Mouse (Mus musculus): Measurements from ENCODE around the gene Atg13.

Atg13 gene

GRCm38 (mm10) chr2:91649152-91649551 is 61.2 kb downstream of the Atg13 start:
- no peak for DNase-seq (ENCODE audit: low spot score)

GRCm38 (mm10) chr2:91646733-91647132 is 63.6 kb downstream of the Atg13 start:
- no peak for DNase-seq (ENCODE audit: low spot score)

GRCm38 (mm10) chr2:91645811-91646210 is 64.6 kb downstream of the Atg13 start:
- DNase-seq (ENCODE audit: low spot score), result no peak

- no peak for DNase-seq (ENCODE audit: low spot score)
Observed at GRCm38 (mm10) chr2:91645354-91645753, 65.0 kb downstream of the Atg13 start.

GRCm38 (mm10) chr2:91644021-91644420 is 66.4 kb downstream of the Atg13 start:
- DNase-seq (ENCODE audit: low spot score), result no peak

GRCm38 (mm10) chr2:91642825-91643415 is 67.5 kb downstream of the Atg13 start:
- no peak for DNase-seq (ENCODE audit: low spot score)

GRCm38 (mm10) chr2:91638931-91639330 is 71.4 kb downstream of the Atg13 start:
- no peak for DNase-seq (ENCODE audit: low spot score)

GRCm38 (mm10) chr2:91636727-91637338 is 73.5 kb downstream of the Atg13 start:
- DNase-seq (ENCODE audit: low spot score), result no peak

- no peak for DNase-seq (ENCODE audit: low spot score)
Observed at GRCm38 (mm10) chr2:91636229-91636628, 74.1 kb downstream of the Atg13 start, which contains the start of gene F2. Gene F2 (minus strand): TSS chr2:91636414.

- DNase-seq (ENCODE audit: low spot score), result no peak
Observed at GRCm38 (mm10) chr2:91635486-91635885, 74.9 kb downstream of the Atg13 start.

GRCm38 (mm10) chr2:91634841-91635240 is 75.5 kb downstream of the Atg13 start:
- DNase-seq (ENCODE audit: low spot score), result no peak

GRCm38 (mm10) chr2:91633334-91633977 is 76.9 kb downstream of the Atg13 start:
- DNase-seq (ENCODE audit: low spot score), result no peak

- DNase-seq (ENCODE audit: low spot score), result no peak
Observed at GRCm38 (mm10) chr2:91632316-91632715, 78.1 kb downstream of the Atg13 start.

GRCm38 (mm10) chr2:91631826-91632225 is 78.5 kb downstream of the Atg13 start:
- DNase-seq (ENCODE audit: low spot score), result no peak

GRCm38 (mm10) chr2:91630384-91630783 is 80.0 kb downstream of the Atg13 start:
- no peak for DNase-seq (ENCODE audit: low spot score)

GRCm38 (mm10) chr2:91629682-91630081 is 80.7 kb downstream of the Atg13 start:
- DNase-seq (ENCODE audit: low spot score), result no peak

- no peak for DNase-seq (ENCODE audit: low spot score)
Observed at GRCm38 (mm10) chr2:91628171-91628570, 82.2 kb downstream of the Atg13 start.

GRCm38 (mm10) chr2:91627486-91627885 is 82.9 kb downstream of the Atg13 start:
- no peak for DNase-seq (ENCODE audit: low spot score)

Measured in layer of hippocampus, adult 9-10 months (tissue).